23 mouse cellular contexts compared by ENCODE assay signal in the genomic region with DNA sequence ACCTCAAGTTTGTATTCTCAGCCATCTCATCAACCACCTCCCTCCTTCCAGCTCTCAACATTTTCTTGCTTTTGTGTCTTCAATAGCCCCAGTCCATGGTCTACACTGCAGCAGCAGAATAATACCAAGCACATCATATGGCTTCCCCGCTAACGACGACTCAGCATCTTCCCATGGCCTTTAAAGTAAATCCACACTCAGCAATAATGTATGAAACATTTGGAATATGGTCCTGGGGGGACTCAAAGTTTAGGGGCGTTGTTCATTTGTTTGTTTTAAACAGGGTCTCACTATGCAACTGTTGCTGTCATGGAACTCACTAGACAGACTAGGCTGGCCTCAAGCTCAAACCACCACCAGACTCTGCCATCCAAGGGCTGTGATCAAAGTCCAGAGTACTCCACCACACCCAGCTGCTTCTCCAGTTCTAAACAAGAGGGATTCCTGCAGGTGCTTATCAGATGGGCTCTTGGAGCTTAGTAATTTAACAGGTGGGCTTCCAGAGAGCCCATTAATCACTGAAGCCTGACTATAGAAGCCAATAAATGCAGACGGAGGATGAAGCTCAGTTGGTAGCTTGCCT. TPM values are rescaled to one million over a fixed set of nuclear protein-coding genes. Genes with fewer than 3 reads are reported as not detected.
DNase-seq lines count a peak whose midpoint lies in the region; ATAC-seq and TF ChIP-seq lines count a peak whose summit lies in the region.
"Had no signal": no experiment of that assay in that cellular context is flagged by ENCODE, and none has a peak within 500 bp of the region (broad histone marks: within the 10 kb centered on the region; RNA-seq: fewer than 3 reads in every experiment).

No protein-coding gene starts in this region.

- no peaks in the 10 kb centered on the region for H3K27me3 ChIP-seq in kidney, embryonic 16.5 days (ENCODE audit: insufficient read depth, low read length)
- no peaks in the 10 kb centered on the region for H3K27me3 ChIP-seq in intestine, embryonic 15.5 days (replicated peaks)
- H3K27me3 ChIP-seq in intestine, postnatal 0 days (replicated peaks; ENCODE audit: control insufficient read depth, insufficient read depth, low read length) = no peaks in the 10 kb centered on the region
- no peaks in the 10 kb centered on the region for H3K27me3 ChIP-seq in forebrain, embryonic 16.5 days (replicated peaks; ENCODE audit: control insufficient read depth, insufficient read depth, low read length)
- H3K27me3 ChIP-seq: forebrain, embryonic 13.5 days; heart, embryonic 13.5 days; hindbrain, embryonic 12.5 days; hindbrain, embryonic 15.5 days had no signal

- no peak overlapping the region for H3K4me2 ChIP-seq in kidney, embryonic 16.5 days (replicated peaks; ENCODE audit: low read depth, low read length)
- H3K4me2 ChIP-seq in intestine, embryonic 15.5 days (replicated peaks) = no peak overlapping the region
- H3K4me2 ChIP-seq in intestine, postnatal 0 days (replicated peaks; ENCODE audit: low read depth) = no peak overlapping the region
- H3K4me2 ChIP-seq in forebrain, embryonic 16.5 days (ENCODE audit: low read length) = no peak overlapping the region
- H3K4me2 ChIP-seq: forebrain, embryonic 13.5 days; heart, embryonic 13.5 days; hindbrain, embryonic 12.5 days; hindbrain, embryonic 15.5 days had no signal

- H3K36me3 ChIP-seq in kidney, embryonic 16.5 days (ENCODE audit: insufficient read depth, low read length) = peaks cover 18% of the 10 kb centered on the region
- peaks cover 11% of the 10 kb centered on the region for H3K36me3 ChIP-seq in intestine, embryonic 15.5 days
- H3K36me3 ChIP-seq in intestine, postnatal 0 days (ENCODE audit: control insufficient read depth, insufficient read depth) = peaks cover 14% of the 10 kb centered on the region
- peaks cover 16% of the 10 kb centered on the region for H3K36me3 ChIP-seq in forebrain, embryonic 16.5 days (ENCODE audit: control insufficient read depth, insufficient read depth)

- 75% methylated on average over 5 of the region's 5 CpGs for WGBS in kidney, embryonic 16.5 days
- 75% methylated on average over 5 of the region's 5 CpGs for WGBS in intestine, embryonic 15.5 days
- WGBS in intestine, postnatal 0 days = 68% methylated on average over 5 of the region's 5 CpGs
- 85% methylated on average over 5 of the region's 5 CpGs for WGBS in forebrain, embryonic 16.5 days

- intact Hi-C loops in left cerebral cortex, postnatal 10 days (cut with DNase I) = no loop called here

- TF ChIP-seq CTCF in intestine, postnatal 0 days (IDR thresholded peaks at IDR 0.05; ENCODE audit: low read depth) = no peak

- peaks cover 10% of the 10 kb centered on the region; the same call in 1 of the 2 replicates for H3K4me1 ChIP-seq in kidney, embryonic 16.5 days (ENCODE audit: insufficient read depth, low read length)
- H3K4me1 ChIP-seq in intestine, embryonic 15.5 days (replicated peaks) = 0 out of 2 replicates have a peak, but pooled peaks cover 3% of the 10 kb centered on the region
- H3K4me1 ChIP-seq in intestine, postnatal 0 days (replicated peaks; ENCODE audit: control insufficient read depth, insufficient read depth, low read length) = peaks cover 8% of the 10 kb centered on the region
- H3K4me1 ChIP-seq in forebrain, embryonic 16.5 days (replicated peaks; ENCODE audit: control insufficient read depth, insufficient read depth, low read length) = peaks cover 16% of the 10 kb centered on the region

- no peak overlapping the region for H3K27ac ChIP-seq in kidney, embryonic 16.5 days (ENCODE audit: low read length)
- H3K27ac ChIP-seq in intestine, embryonic 15.5 days = 0 out of 2 replicates have a peak overlapping the region, but pooled peaks have one; percentile 18
- peak overlapping the region; percentile 57 for H3K27ac ChIP-seq in intestine, postnatal 0 days (ENCODE audit: low read depth, low read length)
- H3K27ac ChIP-seq in forebrain, embryonic 16.5 days (ENCODE audit: low read length) = no peak overlapping the region
- H3K27ac ChIP-seq: forebrain, embryonic 10.5 days; forebrain, embryonic 13.5 days; gastrocnemius, adult 2 months; heart, adult 2 months; heart, embryonic 10.5 days; heart, embryonic 13.5 days; hindbrain, embryonic 12.5 days; hindbrain, embryonic 15.5 days had no signal

- no peaks in the 10 kb centered on the region for H3K9me3 ChIP-seq in kidney, embryonic 16.5 days (ENCODE audit: low read length)
- H3K9me3 ChIP-seq in intestine, embryonic 15.5 days = no peaks in the 10 kb centered on the region
- H3K9me3 ChIP-seq in intestine, postnatal 0 days (ENCODE audit: control insufficient read depth) = no peaks in the 10 kb centered on the region
- H3K9me3 ChIP-seq in forebrain, embryonic 16.5 days (ENCODE audit: control insufficient read depth, low read length) = no peaks in the 10 kb centered on the region
- H3K9me3 ChIP-seq: forebrain, embryonic 10.5 days; forebrain, embryonic 13.5 days; heart, embryonic 10.5 days; heart, embryonic 13.5 days; hindbrain, embryonic 12.5 days; hindbrain, embryonic 15.5 days had no signal

- no peak overlapping the region for H3K9ac ChIP-seq in kidney, embryonic 16.5 days (replicated peaks; ENCODE audit: low read length)
- H3K9ac ChIP-seq in intestine, embryonic 15.5 days = no peak overlapping the region
- H3K9ac ChIP-seq in intestine, postnatal 0 days (ENCODE audit: low read depth, low read length) = no peak overlapping the region
- no peak overlapping the region for H3K9ac ChIP-seq in forebrain, embryonic 16.5 days (replicated peaks; ENCODE audit: low read depth, low read length)
- H3K9ac ChIP-seq: forebrain, embryonic 13.5 days; forebrain, postnatal 0 days; heart, embryonic 13.5 days; hindbrain, embryonic 12.5 days; hindbrain, embryonic 15.5 days had no signal

- H3K4me3 ChIP-seq in kidney, embryonic 16.5 days (ENCODE audit: low read length) = no peak overlapping the region
- H3K4me3 ChIP-seq in intestine, embryonic 15.5 days (replicated peaks) = no peak overlapping the region
- H3K4me3 ChIP-seq in intestine, postnatal 0 days (ENCODE audit: low read depth, low read length) = no peak overlapping the region
- no peak overlapping the region for H3K4me3 ChIP-seq in forebrain, embryonic 16.5 days (replicated peaks; ENCODE audit: low read length)
- H3K4me3 ChIP-seq: forebrain, embryonic 10.5 days; forebrain, embryonic 13.5 days; gastrocnemius, adult 2 months; heart, adult 2 months; heart, embryonic 10.5 days; heart, embryonic 13.5 days; hindbrain, embryonic 12.5 days; hindbrain, embryonic 15.5 days had no signal

- DNase-seq in kidney, adult 9 months = peak; percentile 27
- DNase-seq in left cerebral cortex, postnatal 10 days (ENCODE audit: extremely low spot score in 1 of 2, low spot score in 2 of 2) = no peak
- DNase-seq: adrenal gland, adult 8-10 months; adrenal gland, postnatal 36 days; cerebellum, adult 18-20 months; cerebellum, adult 9-10 months; cerebellum, postnatal 14 days; forebrain, postnatal 0 days; gastrocnemius, adult 2 months; gastrocnemius, postnatal 14 days; heart, adult 2 months had no signal

- no peak for ATAC-seq in kidney, embryonic 16.5 days (ENCODE audit: low FRiP score, low TSS enrichment)
- peak; percentile 46 for ATAC-seq in intestine, embryonic 15.5 days
- ATAC-seq in intestine, postnatal 0 days = peak; percentile 65
- no peak for ATAC-seq in forebrain, embryonic 16.5 days
- ATAC-seq: activated CD4-positive, CD25-positive, alpha-beta regulatory T cell, adult 4 months; CD4-positive, CD25-positive, alpha-beta regulatory T cell, adult 4 months; forebrain, embryonic 13.5 days; forebrain, postnatal 0 days had no signal

RNA-seq across cellular contexts. Expression of gene Bcar3, which starts 5.2 kb away (rescaled TPM):
- polyA plus RNA-seq in kidney, embryonic 16.5 days (2015; fragmentation: Nextera tagmentation; extraction: Ambion mirVana) = 15.9 and 16.1 TPM in 2 replicates
- polyA plus RNA-seq in intestine, embryonic 15.5 days (2015; fragmentation: Nextera tagmentation; extraction: Ambion mirVana) = 21.5 and 23.4 TPM in 2 replicates
- 33.5 and 33.8 TPM in 2 replicates for polyA plus RNA-seq in intestine, postnatal 0 days (2015; fragmentation: Nextera tagmentation; extraction: Ambion mirVana)
- 5.3 and 5.6 TPM in 2 replicates for polyA plus RNA-seq in forebrain, embryonic 16.5 days (2015; fragmentation: Nextera tagmentation; extraction: Ambion mirVana)
- 1 to 10 TPM; 8.4 to 8.6 TPM for total RNA-seq in left cerebral cortex, postnatal 10 days (2021)

RNA-seq across cellular contexts. Expression of gene Dnttip2, which starts 14.5 kb away (rescaled TPM):
- 68.1 and 70.4 TPM in 2 replicates for polyA plus RNA-seq in kidney, embryonic 16.5 days (2015; fragmentation: Nextera tagmentation; extraction: Ambion mirVana)
- polyA plus RNA-seq in intestine, embryonic 15.5 days (2015; fragmentation: Nextera tagmentation; extraction: Ambion mirVana) = 68.3 and 77.4 TPM in 2 replicates
- 42.4 and 44.9 TPM in 2 replicates for polyA plus RNA-seq in intestine, postnatal 0 days (2015; fragmentation: Nextera tagmentation; extraction: Ambion mirVana)
- polyA plus RNA-seq in forebrain, embryonic 16.5 days (2015; fragmentation: Nextera tagmentation; extraction: Ambion mirVana) = 51.9 and 59.4 TPM in 2 replicates
- 10 to 100 TPM; 23.5 to 24.3 TPM for total RNA-seq in left cerebral cortex, postnatal 10 days (2021)

RNA-seq across cellular contexts. Expression of gene Gclm, which starts 43.3 kb away (rescaled TPM):
- 98.6 and 116 TPM in 2 replicates for polyA plus RNA-seq in kidney, embryonic 16.5 days (2015; fragmentation: Nextera tagmentation; extraction: Ambion mirVana)
- 97.7 TPM in 2 replicates for polyA plus RNA-seq in intestine, embryonic 15.5 days (2015; fragmentation: Nextera tagmentation; extraction: Ambion mirVana)
- polyA plus RNA-seq in intestine, postnatal 0 days (2015; fragmentation: Nextera tagmentation; extraction: Ambion mirVana) = 382 and 400 TPM in 2 replicates
- polyA plus RNA-seq in forebrain, embryonic 16.5 days (2015; fragmentation: Nextera tagmentation; extraction: Ambion mirVana) = 51.2 TPM in 2 replicates
- 10 to 100 TPM; 54.2 to 59.2 TPM for total RNA-seq in left cerebral cortex, postnatal 10 days (2021)

Comparison
In these comparisons a context has a peak if more than half of its experiments do, and no peak if none do; other contexts are left out.
1. ATAC-seq: peak in intestine, embryonic 15.5 days (single experiment) and intestine, postnatal 0 days (single experiment); none in kidney, embryonic 16.5 days (single experiment) and forebrain, embryonic 16.5 days (single experiment).
2. H3K27ac ChIP-seq: peak in intestine, embryonic 15.5 days (single experiment) and intestine, postnatal 0 days (single experiment); none in kidney, embryonic 16.5 days (single experiment) and forebrain, embryonic 16.5 days (single experiment).